Mouse (Mus musculus) gastrocnemius, postnatal 4 days (tissue): ENCODE measurements at regions not wholly inside any gene's neighbourhood (a gene's known extent, or its start where the extent isn't known, plus 50 kb on each side); places are given as distances from the start of the nearest gene placed in this dataset.
"Not testable (repeated sequence)": the region's sequence is repeated elsewhere in the genome, so short reads cannot be mapped to it uniquely, and the experiment has no call there.

ENCODE experiments used
- DNase-seq, 2 experiments: peaks; one replicate each; pipeline ENCODE4 v3.0.0; 2021 to 2022; ENCODE audit warnings: low spot score in 2 of 2, mixed read lengths in 2 of 2

DNA sequence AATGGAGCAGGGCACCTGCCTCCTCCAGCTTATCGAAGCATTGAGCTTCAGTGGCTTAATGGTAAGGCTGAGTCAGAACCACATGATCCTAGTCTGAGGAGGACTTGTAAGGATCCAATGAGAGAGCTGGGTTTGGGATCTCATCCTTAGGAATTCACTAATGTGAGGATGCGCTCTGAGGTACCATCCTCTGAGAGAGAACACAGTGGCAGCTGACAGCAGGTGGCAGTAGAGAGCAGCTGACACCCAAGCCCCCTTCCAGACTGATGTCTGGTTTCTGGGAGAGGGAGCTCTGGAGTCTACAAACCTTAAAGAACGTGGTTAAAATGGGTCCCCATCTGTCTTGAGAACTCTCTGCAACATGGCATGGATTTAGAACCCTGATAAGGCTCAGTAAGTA is 137.8 kb downstream of the B3glct start:
- peak in 1 of 2 experiments; percentile 43 for DNase-seq

DNA sequence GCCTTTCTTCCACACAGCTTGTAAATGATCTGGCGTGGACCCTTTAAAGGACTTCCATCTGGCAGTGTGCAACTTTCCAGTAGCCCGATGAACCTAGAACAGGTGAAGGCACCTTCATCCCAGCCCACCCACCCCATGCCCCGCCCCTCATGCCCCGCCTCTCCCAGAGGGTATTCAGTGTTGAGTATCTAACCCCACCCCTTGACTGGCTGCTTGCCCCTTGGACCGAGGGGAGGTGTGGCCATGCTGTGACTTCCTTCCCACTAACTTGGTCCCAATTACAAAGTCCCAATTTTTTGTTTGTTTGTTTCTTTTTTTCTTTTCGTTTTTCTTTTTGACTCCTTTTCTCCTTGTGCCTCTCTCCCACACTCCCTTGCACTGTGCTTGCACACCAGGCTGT is 140.8 kb downstream of the B3glct start:
- no peak for DNase-seq

DNA sequence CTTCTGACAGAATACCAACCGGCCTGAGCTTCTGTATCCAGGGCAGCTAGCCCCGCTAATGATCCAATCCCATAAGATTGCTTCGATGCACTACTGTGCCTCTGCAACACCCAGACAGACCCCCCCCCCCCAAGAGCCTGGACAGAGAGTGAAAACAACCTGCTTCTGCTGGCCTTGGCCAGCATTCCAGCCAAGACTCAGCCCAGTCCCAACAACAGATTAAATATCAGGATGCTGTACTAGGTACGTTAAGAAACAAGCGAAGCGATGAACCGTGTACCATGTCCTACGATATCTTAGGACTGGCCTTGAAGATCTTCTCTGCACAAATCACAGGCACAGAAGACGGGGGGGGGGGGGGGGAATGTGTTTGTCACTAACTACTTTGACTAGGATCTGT is 145.8 kb downstream of the B3glct start:
- DNase-seq = no peak

DNA sequence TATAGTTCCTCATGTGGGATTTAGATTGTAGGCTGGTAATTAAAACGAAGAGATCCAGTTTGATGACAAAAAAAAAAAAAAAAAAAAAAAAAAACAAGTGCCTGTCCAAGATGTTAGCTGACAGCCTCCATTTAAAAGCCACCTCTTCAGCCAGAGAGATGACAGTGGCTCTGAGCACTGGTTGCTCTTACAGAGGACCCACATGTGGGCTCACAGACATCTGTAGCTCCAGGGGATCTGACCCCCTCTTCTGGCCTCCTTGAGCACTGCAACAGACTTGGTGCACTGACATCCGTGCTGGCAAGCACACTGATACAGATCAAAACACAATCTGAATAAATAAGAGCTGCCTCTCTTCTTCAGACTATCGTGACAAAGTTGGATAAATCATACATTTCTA is 149.6 kb downstream of the B3glct start:
- no peak for DNase-seq

DNA sequence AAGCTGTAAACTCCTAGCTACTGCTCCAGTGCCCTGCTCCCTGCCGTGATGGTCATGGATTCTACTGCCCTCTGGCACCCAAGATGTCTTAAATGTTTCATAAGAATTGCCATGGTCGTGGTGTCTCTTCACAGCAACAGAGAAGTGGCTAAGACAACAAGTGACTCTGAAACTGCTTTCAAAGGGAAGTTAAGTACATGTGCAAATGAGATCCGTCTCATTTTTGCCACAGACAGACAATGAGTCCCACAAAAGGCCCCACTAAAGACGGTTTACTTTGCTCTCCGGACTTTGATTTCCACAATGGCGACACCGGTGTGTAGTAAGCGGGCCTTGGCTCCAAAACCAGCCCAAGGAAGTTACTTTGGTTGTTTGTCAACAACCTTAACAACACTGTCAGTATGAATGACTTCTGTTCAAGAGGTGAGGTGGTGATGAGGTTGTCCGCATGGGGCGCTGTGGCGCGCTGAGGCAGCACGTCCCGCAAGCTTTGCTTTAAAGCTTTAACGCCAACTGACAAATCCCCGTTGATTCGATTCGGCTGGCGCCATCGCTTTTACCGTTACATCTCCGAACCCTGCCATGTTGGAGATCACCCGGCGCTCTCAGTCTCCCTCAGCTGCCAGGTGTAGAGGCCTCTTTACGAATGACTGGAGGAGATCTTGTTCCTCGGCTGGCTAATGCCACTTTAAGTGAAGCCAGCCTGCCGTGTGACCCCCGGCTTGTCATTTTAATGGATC is 153.3 kb downstream of the B3glct start:
- DNase-seq = peak; percentile 21 to 65

DNA sequence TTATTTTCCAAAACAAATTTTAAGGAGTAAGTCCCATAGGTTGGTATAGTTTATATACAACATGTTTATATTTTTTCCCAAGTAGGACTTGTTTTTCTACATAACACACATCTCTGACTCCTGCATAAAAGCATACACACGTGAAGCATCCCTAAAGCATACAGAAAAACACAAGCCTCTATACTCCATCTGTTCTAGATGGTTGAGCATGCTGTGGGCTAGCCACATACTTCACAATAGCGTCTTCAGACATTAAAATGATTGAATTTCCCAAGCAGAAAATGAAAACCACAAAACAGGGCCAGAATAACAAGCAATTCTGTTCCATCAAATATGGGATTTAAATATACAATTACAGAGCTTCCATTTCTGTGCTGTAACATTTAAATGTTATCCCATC is 159.3 kb downstream of the B3glct start:
- no peak for DNase-seq

DNA sequence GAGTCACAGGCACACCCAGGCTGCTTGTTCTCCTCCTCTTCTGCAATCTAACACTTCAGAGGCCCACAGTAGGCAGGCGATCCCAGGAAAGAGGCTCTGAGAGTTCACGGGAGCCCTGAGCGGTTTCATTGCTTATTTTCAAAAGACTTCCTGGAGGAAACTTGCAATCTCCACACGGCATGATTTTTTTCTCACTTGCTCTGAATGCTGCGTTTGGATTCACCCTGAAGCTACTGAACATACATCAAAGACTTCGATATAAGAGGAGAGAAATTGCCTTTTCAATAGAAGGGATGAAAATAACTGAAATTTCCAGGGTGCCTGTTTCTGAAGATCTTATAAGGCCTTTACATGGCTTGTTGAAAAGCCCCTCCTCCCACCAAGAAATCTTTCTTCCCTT is 164.5 kb downstream of the B3glct start:
- no peak for DNase-seq

DNA sequence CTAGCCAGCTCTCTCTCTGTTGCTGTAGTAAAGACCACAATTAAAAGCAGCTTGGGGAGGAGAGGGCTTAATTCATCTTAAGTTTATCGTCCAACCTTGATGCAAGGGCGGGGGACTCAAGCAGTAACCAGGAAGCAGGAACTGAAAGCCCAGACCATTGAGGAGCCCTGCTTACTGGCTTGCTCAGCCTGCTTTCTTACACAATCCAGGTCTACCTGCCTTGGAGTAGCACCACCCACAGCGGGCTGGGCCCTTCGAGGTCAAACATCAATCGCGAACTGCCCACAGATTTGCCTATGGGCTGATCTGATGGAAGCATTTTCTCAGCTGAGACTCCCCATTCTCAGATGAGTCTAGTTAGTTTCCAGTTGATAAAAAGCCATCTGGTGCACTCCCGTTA is 165.3 kb downstream of the B3glct start:
- no peak for DNase-seq

DNA sequence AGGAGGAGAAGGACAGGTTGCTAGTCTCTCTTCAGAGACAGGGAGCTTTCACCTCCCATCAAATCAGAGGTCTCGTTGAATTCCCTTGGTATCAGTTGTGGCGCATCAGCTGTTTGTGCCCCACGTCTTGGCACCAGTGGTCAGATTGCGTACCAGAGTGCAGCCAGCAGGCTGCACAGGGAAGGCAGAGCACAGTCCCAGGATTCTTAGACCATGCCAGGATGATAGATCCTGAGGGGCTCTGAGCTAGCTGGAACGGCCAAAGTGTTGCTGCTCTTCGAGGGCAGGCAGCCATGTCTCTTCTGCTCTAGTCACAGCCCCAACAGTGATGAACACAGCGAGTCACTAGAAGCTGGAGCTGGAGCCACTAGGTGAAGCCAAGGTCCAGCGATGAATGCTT is 167.2 kb downstream of the B3glct start:
- no peak for DNase-seq

DNA sequence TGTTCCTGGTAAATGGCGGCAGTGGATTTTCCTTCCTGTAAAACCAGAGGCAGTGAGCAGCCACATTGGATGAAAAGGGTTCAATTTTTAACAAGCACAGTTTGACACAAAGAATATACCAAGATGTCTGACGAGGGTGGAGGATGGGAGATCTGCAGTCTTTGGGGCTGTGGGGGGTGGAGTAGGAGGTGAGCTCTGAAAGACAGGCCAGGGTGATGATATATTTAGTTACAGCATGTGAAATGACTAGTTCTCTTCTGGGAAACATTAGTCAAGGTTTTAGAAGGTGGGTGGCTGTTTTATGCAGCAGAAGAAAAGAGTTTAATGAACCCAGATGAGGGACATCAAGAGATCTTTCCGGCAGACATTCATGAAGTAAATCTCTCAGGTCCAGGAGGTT is 170.0 kb upstream of the Rxfp2 start:
- no peak for DNase-seq

DNA sequence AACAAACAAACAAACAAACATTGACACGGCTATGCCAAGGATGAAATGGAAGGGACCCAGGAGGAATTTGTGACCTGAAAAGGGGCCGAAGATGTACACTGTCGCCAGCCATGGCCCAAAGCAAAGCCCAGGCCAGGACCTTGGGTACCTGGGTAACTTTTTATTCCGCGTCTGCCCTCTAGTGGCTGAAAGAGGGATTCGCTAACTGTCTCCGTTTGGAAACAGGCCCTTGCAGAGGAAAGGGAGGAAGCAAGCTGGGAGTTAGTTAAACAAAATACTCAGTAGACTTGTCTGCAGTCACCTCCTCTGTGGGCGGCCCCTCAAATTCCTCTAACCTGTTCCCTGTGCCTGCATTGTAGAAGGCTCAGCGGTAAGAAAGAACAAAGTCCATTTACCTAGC is 167.5 kb upstream of the Rxfp2 start:
- peak; percentile 42 to 57 for DNase-seq

DNA sequence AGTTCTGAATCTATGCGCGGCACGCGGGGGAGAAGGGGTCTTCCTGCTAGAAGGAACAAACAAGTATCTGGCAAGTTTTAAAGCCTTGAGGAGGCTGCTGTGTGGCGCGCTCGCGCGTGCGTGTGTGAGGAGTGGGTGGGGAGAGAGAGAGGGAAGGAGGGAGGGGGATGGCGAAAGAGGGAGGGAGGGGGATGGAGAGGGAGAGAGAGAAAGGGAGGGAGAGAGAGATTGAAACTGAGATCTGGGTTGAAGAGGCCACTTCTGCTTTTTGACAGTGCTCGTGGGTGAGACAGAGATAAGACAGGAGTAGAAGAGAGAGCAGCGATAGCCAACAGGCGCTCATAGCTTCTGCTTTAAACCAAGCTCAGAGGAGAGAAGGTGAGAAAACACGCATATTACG is 166.0 kb upstream of the Rxfp2 start:
- DNase-seq = no peak

DNA sequence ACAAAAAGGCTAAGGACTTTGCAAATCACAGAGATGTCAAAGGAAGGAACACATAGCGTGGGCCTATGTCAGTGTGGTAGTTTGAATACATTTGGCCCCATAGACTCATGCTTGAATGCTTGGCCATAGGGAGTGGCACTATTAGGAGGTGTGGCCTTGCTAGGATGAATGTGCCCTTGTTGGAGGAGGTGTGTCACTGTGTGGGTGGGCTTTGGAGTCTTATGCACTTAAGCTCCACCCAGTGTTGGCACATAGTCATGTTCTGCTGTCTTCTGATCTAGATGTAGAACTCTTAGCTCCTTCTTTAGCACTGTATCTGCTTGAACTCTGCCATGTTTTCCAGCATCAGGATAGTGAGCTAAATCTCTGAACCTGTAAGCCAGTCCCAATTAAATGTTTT is 162.4 kb upstream of the Rxfp2 start:
- no peak for DNase-seq

DNA sequence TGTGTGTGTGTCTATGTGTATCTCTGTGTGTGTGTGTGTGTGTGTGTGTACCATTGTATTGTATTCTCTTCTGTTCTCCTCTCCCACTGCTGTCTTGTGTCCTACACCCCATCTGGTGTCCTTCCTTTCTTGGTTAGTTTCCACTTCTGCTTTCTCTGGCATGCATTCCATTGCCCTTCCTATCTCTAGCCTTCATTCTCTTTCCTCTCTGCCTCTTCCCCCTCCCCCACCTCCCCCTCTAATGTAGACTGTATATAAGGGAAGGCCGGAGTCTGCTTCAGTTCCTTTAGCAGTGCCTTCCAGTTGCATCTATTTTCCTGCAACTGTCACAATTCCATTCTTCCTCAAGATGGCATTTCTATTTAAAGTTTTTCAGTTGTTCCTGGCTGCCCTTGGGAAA is 161.5 kb upstream of the Rxfp2 start:
- no peak for DNase-seq

DNA sequence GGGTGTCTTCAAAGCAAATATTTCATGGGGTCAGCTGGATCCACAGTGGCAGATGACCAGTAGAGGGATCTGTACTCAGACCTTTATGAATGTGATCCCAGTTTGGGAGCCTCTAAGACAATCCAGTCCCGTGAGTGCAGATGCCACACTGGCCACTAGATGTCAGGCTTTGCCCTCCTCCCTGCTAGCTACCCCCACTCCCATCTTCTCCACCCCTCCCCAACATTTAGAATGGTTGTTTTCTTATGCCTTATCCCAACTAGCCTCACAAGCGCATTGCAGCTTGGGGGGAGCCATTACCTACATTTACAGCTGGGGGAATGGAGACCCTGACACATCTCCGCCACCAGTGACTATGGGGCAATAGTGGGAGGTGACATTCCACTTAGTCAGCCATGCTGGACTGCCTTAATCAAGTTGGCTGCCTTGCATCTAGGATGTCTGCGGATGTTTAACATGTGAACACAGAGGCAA is 156.9 kb upstream of the Rxfp2 start:
- DNase-seq = peak; percentile 32 to 53

DNA sequence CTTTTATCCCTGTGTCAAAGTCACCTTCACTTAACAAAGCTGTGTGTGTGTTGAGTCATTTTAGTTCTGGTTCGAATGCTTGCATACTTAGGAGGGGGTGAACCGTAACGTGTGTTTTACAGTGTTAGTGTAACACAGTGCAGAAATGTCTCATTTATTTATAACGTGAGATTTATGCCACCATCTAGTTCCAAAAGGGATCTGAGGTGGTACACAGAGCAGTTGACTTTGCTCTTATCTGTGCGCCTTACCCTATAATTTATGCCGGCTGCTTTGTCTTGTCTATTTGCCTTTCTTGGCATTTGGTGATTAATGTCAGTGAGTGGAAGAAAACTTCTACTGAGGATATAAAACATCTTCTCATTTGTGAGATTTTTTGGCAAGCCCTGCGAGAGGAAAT is 150.5 kb upstream of the Rxfp2 start:
- DNase-seq = no peak

DNA sequence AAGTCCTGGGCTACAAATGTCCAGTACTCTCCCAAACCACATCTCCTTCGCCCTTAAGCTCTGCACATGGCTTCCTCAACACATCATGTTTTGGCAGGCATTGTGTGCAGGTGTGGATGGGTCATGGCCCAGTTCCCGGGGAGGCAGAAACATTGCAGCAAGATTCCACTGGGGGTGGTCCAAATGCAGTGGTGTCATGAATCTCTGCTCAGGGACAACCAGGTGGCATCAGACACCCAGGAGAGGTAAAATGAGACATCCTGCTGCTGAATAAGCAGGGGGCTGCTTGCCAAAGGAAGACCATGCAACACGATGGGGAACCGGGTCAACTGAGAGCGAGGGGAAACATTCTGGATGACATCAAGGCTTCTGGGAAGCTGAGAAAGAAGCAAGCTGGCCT is 149.0 kb upstream of the Rxfp2 start:
- DNase-seq = peak in 1 of 2 experiments; percentile 12

DNA sequence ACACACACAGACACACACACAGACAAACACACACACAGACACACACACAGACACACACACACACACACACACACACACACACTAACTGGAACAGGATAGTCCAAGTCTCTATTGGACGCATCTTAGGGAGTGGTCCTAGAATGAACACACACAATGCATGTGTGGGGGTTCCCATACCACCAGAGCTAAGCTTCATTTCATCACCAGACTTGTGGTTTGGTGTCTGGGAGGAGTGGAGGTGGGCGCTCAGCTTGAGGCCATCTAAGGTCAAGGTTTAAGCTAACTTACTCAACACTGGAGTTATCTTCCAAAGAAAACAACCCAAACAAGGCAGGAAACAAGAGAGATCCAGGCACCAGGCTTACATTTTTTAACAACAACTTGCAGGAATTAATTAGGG is 147.9 kb upstream of the Rxfp2 start:
- DNase-seq = no peak

DNA sequence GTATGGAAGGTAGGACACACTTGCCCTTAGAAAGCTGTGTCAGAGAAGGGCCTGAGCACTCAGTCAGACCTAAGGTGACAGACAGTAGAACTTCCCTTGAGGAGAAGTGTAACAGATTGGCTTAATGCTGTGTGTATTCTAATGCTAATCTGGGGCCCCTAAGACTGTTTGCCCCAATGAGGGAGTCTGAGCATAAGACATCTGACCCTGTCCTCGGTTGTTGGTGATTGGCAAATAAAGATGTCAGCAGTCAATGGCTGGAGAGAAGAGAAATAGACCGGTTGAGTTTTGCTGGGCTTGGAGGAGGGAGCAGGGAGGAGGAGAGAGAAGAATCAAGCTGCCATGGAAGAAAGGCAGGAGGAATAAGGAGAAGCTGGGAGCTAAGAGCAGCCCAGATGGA is 147.0 kb upstream of the Rxfp2 start:
- no peak for DNase-seq

DNA sequence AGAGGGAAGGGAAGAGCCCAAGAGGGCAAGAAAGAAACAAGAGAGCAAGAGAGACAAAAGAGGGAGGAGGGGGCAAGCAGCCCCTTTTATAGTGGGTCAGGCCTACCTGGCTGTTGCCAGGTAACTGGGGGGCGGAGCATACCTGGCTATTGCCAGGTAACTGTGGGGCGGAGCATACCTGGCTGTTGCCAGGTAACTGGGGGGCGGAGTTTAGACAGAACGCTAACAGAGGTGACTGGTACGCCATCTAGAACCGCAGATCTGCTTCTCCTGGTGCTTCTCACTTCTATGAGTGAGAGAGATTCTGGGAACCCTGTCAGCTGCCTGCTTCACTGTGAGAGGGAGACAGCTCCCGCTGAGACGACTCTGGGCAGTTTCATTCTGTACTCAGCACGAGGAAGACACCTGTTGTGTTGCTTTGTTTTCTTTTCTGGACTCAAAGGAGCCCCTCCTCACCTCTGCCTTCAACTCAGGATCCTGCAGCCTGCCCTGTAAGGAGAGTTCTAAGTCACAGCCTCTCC is 144.9 kb upstream of the Rxfp2 start:
- no peak for DNase-seq

DNA sequence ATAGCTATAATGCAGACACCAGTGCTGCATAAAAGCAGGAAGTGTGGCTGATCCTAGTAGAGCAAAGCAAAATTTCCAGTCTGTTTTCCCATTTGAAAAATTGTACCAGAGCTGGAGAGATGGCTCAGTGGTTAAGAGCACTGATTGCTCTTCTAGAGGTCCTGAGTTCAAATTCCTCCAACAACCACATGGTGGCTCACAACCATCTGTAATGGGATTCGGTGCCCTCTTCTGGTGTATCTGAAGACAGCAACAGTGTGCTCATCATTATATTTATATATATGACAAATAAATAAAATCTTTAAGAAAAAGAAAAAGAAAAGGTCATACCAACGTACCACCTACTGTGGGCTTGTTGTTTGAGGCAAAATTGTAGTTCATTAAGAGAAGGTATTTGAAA is 144.1 kb upstream of the Rxfp2 start:
- DNase-seq = no peak

DNA sequence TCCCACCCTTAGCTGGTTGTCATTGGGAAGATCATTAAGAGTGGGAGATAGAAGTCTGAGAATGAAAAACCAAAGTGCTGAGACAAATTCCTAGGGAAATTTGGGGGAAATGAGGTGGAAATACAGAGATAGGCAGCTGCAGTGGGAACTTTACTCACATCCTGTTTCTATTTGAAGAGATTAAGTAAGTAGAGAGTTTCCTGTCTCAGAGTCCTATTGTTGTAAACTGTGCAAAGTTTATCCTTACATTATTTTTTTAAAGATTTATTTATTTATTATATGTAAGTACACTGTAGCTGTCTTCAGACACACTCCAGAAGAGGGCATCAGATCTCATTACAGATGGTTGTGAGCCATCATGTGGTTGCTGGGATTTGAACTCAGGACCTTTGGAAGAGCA is 126.0 kb upstream of the Rxfp2 start:
- DNase-seq = not testable (repeated sequence)

DNA sequence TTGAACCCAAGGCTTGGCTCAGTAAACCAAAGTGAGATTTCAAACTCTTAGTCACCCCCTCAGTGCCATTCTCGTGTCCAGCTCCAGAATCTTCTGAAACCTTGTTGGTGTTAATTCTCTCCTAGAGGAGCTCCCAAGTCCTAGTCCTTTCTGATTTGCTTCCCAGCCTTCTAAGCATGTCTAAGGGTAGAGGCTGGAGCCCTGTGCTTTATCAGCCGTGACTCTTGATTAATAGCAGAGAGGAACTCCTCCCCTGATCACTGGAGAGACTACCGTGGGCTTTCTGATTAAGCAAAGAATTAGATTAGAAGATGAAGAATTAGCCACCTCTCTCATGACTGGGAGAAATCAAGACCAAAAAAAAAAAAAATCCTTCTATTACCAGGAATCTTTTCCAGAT is 111.5 kb upstream of the Rxfp2 start:
- no peak for DNase-seq
